Mouse (Mus musculus): ENCODE results near the gene Stau1.

DNA sequence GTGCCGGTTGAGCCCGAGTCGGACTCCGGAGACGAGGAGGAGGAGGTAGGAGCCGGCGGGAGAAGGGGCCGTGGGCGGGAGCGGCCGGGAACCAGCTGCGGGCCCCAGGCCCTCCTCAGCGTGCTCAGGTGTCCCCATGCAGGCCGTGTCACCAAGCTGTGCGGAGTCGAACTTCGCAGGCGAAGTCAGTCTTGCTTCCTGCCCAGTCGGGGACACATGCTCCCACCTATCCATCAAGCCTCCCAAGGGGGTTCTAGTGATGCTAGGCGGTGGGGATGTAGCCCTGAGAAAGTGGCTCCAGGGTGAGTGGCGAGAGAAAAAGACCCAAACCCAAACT lies 19.3 kb upstream of the Stau1 start:
- TF ChIP-seq CTCF (IDR thresholded peaks at IDR 0.05; ENCODE audit: low read depth) (no peak), EP300 (IDR thresholded peaks at IDR 0.05; ENCODE audit: low read depth) (no peak)

Measured in liver, postnatal 0 days (tissue).